Mouse (Mus musculus) midbrain, postnatal 0 days (tissue): Measurements from ENCODE around the gene Gm9970. TPM values are rescaled to one million over a fixed set of nuclear protein-coding genes. Genes with fewer than 3 reads are reported as not detected.

Experiments used
- ATAC-seq: fragments of 200-750 bp; cut with Nextera tagmentation; 2 replicates; pipeline ENCODE4 v1.8.0; 2017; ENCODE audit warnings: moderate number of reproducible peaks, mild to moderate bottlenecking, moderate TSS enrichment, moderate library complexity; ENCODE audit not compliant: low FRiP score
- DNase-seq: peaks from one replicate; pipeline ENCODE4 v3.0.0-alpha.2; 2015; ENCODE audit warnings: low spot score
- H3K27ac ChIP-seq: fragments of 300-500 bp; sonication (generic); 2 replicates; pipeline ENCODE4 v1.5.1; 2014; ENCODE audit warnings: low read depth, mild to moderate bottlenecking, low read length, mixed read lengths
- H3K27me3 ChIP-seq: fragments of 300-500 bp; sonication (generic); 2 replicates; pipeline ENCODE4 v1.6.1; 2014; ENCODE audit warnings: low read length, control low read depth, mixed read lengths; ENCODE audit not compliant: insufficient read depth
- H3K36me3 ChIP-seq: fragments of 300-500 bp; sonication (generic); 2 replicates; pipeline ENCODE4 v1.6.1; 2014; ENCODE audit warnings: low read length, control low read depth, mixed read lengths; ENCODE audit not compliant: insufficient read depth
- H3K4me1 ChIP-seq: fragments of 300-500 bp; sonication (generic); 2 replicates; pipeline ENCODE4 v1.6.1; 2014; ENCODE audit warnings: mild to moderate bottlenecking, control low read depth, antibody characterized with exemption, low read length, mixed read lengths; ENCODE audit not compliant: insufficient read depth
- H3K4me2 ChIP-seq: fragments of 300-500 bp; sonication (generic); 2 replicates; pipeline ENCODE4 v1.6.1; 2014; ENCODE audit warnings: low read depth, mild to moderate bottlenecking, low read length, mixed read lengths; ENCODE audit not compliant: poor library complexity, severe bottlenecking
- H3K4me3 ChIP-seq: fragments of 300-500 bp; sonication (generic); 2 replicates; pipeline ENCODE4 v1.5.1; 2014; ENCODE audit warnings: low read depth, mild to moderate bottlenecking, low read length, moderate library complexity
- H3K9ac ChIP-seq: fragments of 300-500 bp; sonication (generic); replicated peaks from 2 replicates; pipeline ENCODE4 v1.6.1; 2014; ENCODE audit warnings: mild to moderate bottlenecking, low read length, moderate library complexity, mixed read lengths; ENCODE audit not compliant: poor library complexity, severe bottlenecking
- H3K9me3 ChIP-seq: fragments of 300-500 bp; sonication (generic); 2 replicates; pipeline ENCODE4 v1.6.1; 2016; ENCODE audit warnings: low read length, control low read depth
- CTCF ChIP-seq: IDR thresholded peaks from 2 replicates; pipeline ENCODE4 v1.5.1; 2016; ENCODE audit warnings: antibody characterized with exemption, mild to moderate bottlenecking
- WGBS: fragments of 180-500 bp; shearing (Covaris S2); extraction: QIAGEN DNeasy Blood & Tissue Kit; methylation state at CpG from one replicate; pipeline ENCODE4 v1.1.7; 2014; 5-methylcytosine and 5-hydroxymethylcytosine counted together
- polyA plus RNA-seq: library from polyadenylated mRNA; unstranded; fragments of >200 nt; fragmentation: Nextera tagmentation; extraction: Ambion mirVana; gene quantifications from 2 replicates; pipeline ENCODE4 v1.2.1, GENCODE M21; 2015
- total RNA-seq: library from RNA; depleted of rRNA; stranded (reverse); fragments of >200 nt; gene quantifications from 2 replicates; pipeline ENCODE4 v1.2.3, GENCODE M21; 2014

Gene Gm9970
- total and polyA plus RNA-seq, 2 experiments from 2014 or later: 0.93 TPM; not detected in 1

DNA sequence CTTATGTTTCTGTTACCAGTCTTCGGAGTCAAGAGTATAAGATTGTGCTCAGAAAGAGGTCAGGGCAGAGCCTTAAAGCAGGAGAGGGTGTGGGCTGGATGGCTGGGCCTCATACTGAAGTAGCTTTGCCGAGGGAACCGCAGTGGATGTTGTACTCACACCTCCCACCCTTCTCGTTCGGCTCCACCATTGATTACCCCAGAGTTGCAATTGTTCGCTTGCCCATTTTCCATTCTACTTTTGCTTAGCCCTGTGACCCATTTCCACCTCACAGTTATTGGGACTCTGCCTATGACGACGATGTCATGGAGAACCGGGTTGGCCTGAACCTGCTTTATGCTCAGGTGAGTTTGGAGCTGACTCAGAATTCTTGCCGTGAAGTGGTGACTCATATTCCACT is 44.8 kb downstream of the Gm9970 start:
- no peak for TF ChIP-seq CTCF

GRCm38 (mm10) chr5:31195671-31196070 is 45.4 kb downstream of the Gm9970 start:
- no peak for DNase-seq
- Histone ChIP-seq H3K9me3 (peaks cover 5% of the 10 kb centered on the region), H3K4me3 (no peak overlapping the region), H3K27ac (no peak overlapping the region), H3K36me3 (peaks cover 60% of the 10 kb centered on the region), H3K9ac (no peak overlapping the region), H3K27me3 (no peaks in the 10 kb centered on the region), H3K4me1 (no peaks in the 10 kb centered on the region), H3K4me2 (no peak overlapping the region)
- no peak for TF ChIP-seq CTCF
- ATAC-seq: no peak
- WGBS: 92% methylated on average over 4 of the region's 4 CpGs

More for the DNA sequence above, 44.8 kb downstream of the Gm9970 start:
- peaks cover 54% of the 10 kb centered on the region for H3K36me3 ChIP-seq
- H3K9me3 ChIP-seq: peaks cover 5% of the 10 kb centered on the region
- H3K9ac ChIP-seq: no peak overlapping the region
- H3K27me3 ChIP-seq: no peaks in the 10 kb centered on the region
- H3K4me3 ChIP-seq: no peak overlapping the region
- no peak for ATAC-seq
- H3K27ac ChIP-seq: no peak overlapping the region
- H3K4me1 ChIP-seq: peaks cover under 1% of the 10 kb centered on the region; the same call in 1 of the 2 replicates
- no peak for DNase-seq
- H3K4me2 ChIP-seq: no peak overlapping the region
- WGBS: 91% methylated on average over 10 of the region's 10 CpGs

DNA sequence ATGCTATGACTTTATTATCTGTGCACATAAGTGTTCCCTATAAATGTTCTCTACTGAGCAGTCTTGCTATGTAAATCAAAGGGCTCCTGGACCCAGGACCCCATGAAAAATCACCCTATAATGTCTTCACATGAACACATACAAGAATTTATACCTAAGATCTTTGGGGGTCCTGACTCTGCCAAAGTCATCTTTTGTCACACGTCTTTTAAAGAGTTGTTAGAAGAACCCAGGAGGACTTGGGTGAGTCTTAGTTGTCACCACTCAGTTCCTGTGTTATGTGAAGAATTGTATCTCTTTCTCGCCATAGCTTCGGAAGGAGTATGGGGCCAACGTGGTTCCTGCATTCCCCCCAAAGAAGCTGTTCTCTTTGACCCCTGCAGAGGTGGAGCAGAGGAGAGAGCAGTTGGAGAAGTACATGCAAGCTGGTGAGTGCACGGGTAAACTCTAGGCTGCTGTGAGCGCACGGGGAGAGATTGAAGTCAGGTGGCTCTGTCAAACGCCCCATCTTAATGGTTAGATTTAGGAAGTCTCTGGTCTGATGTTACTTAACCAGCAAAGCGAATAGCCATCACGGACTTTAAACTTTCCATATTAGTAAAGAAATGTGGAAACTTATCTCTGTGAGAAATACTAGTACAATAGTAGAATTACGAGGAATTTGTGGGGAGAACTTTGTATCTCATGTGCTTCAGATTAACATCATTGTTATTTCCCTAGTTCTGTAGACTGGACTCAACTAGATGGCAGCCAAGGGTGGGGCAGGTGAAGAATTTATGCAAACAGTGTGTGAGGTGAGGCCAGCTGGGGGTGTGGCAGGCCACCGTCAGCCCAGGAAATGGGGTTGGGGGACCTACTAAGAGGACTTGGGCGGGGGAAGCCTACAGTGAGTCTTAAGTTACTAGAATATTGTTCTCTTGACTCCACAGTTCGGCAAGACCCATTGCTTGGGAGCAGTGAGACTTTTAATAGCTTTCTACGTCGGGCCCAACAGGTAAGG is 46.2 kb downstream of the Gm9970 start:
- Histone ChIP-seq H3K4me2 (peak overlapping the region; percentile 85; the same call in 1 of the 2 replicates), H3K9ac (no peak overlapping the region), H3K36me3 (peaks cover 62% of the 10 kb centered on the region), H3K4me3 (peak overlapping the region; percentile 66; the same call in 1 of the 2 replicates), H3K27ac (no peak overlapping the region), H3K27me3 (no peaks in the 10 kb centered on the region), H3K4me1 (no peaks in the 10 kb centered on the region), H3K9me3 (no peaks in the 10 kb centered on the region)
- WGBS: 95% methylated on average over 16 of the region's 16 CpGs
- ATAC-seq (no peak), DNase-seq (no peak)
- TF ChIP-seq CTCF: no peak

DNA sequence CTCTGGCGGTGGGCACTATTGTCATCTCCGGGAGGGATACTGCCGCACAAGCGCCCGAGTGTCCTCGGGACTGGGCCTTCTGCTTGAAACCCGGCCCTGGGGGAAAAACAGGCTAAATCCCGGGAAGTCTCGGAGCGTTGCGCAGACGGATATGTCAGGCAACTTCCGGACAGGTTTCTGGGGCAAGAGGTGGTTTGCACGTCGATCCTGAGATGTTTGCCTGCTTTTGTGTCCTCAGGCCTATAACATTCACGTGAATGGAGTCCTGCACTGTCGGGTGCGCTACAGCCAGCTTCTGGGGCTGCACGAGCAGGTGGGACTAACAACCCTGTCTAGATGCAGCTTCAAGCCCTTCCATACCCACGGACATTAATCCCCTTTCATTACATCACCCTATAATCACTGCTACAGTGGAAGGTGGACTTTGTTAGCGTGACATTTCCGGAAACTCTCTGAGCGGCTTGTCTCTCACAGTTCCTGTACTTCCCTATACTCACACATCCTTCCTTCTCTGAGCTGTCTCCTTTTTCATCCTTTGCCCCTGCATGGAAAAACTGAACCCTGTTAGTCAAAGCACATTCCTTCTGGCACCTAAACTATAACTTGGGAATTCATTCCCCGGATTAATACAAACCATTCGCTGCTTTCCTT is 47.3 kb downstream of the Gm9970 start:
- Histone ChIP-seq H3K36me3 (peaks cover 58% of the 10 kb centered on the region), H3K9ac (peak overlapping the region; percentile 93), H3K27me3 (no peaks in the 10 kb centered on the region), H3K27ac (peak overlapping the region; percentile 87), H3K4me3 (peak overlapping the region; percentile 66), H3K4me2 (peak overlapping the region; percentile 85), H3K9me3 (no peaks in the 10 kb centered on the region), H3K4me1 (no peaks in the 10 kb centered on the region)
- DNase-seq (no peak), ATAC-seq (no peak)
- TF ChIP-seq CTCF: no peak
- 14% methylated on average over 25 of the region's 25 CpGs for WGBS

DNA sequence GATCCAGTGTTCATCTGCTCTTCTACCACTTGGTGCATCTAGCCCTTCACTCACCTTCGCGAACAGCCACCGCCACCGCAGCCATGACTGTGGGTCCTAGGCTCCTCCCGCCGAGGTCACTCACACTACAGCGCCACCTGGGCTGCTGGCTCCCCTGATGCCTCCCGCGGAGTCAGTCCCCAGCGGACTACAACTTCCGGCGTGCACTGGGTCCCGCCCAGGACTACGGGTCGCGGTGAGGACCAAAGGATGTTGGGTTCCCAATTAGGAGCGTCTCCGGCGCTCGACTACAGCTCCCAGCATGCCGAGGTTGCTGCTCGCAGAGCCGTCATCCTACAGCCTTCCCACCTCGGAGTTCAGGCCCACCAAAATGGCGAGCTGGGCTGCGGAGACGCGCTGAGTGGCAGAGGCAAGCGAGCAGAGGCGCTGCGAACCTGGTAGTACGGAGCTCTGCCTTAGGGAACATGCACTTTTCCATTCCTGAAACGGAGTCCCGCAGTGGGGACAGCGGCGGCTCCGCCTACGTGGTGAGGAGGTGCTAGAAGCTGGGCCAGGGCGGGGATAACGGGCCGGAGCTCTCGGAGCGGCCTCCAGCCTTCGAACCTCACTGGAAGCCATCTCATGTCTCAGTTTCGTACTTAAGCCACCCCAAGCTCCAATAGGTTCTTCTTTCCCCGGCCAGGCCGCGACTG is 47.9 kb downstream of the Gm9970 start, which contains the start of the genes Snx17 and Eif2b4:
Gene Snx17 (plus strand): TSS at position 289 of the 692 bp plus-strand sequence.
Gene Eif2b4 (minus strand): TSS at position 492 of the 692 bp plus-strand sequence.
- DNase-seq (peak; percentile 99), ATAC-seq (peak; percentile 95)
- Histone ChIP-seq H3K9me3 (no peaks in the 10 kb centered on the region), H3K36me3 (peaks cover 58% of the 10 kb centered on the region), H3K27me3 (no peaks in the 10 kb centered on the region), H3K27ac (peak within 1 kb of the TSS; percentile 87), H3K4me2 (peak within 1 kb of the TSS; percentile 85), H3K4me3 (peak within 1 kb of the TSS; percentile 66), H3K9ac (peak within 1 kb of the TSS; percentile 93), H3K4me1 (no peaks in the 10 kb centered on the region)
- under 1% methylated on average over 48 of the region's 48 CpGs for WGBS
- TF ChIP-seq CTCF: peak; percentile 81
